Mouse (Mus musculus) limb, embryonic 14.5 days (tissue): Measurements from ENCODE around the gene Crot. TPM values are rescaled to one million over a fixed set of nuclear protein-coding genes. Genes with fewer than 3 reads are reported as not detected.

ENCODE experiments used
- ATAC-seq: fragments of 200-750 bp; cut with Nextera tagmentation; 2 replicates; pipeline ENCODE4 v1.8.0; 2017; ENCODE audit warnings: low read depth, moderate number of reproducible peaks, moderate TSS enrichment; ENCODE audit not compliant: low FRiP score
- DNase-seq: peaks from one replicate; pipeline ENCODE4 v3.0.0-alpha.2; 2015; ENCODE audit warnings: low spot score
- H3K27ac ChIP-seq: fragments of 300-500 bp; sonication (generic); replicated peaks from 2 replicates; pipeline ENCODE4 v1.5.1; 2014; ENCODE audit warnings: low read depth, mild to moderate bottlenecking, low read length, moderate library complexity, mixed read lengths
- H3K27me3 ChIP-seq: fragments of 300-500 bp; sonication (generic); 2 replicates; pipeline ENCODE4 v1.6.1; 2014; ENCODE audit warnings: low read length, mixed read lengths; ENCODE audit not compliant: control insufficient read depth, insufficient read depth
- H3K36me3 ChIP-seq: fragments of 300-500 bp; sonication (generic); 2 replicates; pipeline ENCODE4 v1.6.1; 2014; ENCODE audit warnings: mild to moderate bottlenecking, low read length, moderate library complexity, mixed read lengths; ENCODE audit not compliant: control insufficient read depth, insufficient read depth
- H3K4me1 ChIP-seq: fragments of 300-500 bp; sonication (generic); 2 replicates; pipeline ENCODE4 v1.6.1; 2014; ENCODE audit warnings: antibody characterized with exemption, low read length, mixed read lengths; ENCODE audit not compliant: control insufficient read depth, insufficient read depth
- H3K4me2 ChIP-seq: fragments of 300-500 bp; sonication (generic); replicated peaks from 2 replicates; pipeline ENCODE4 v1.6.1; 2014; ENCODE audit warnings: low read depth, mild to moderate bottlenecking, low read length, moderate library complexity; ENCODE audit not compliant: severe bottlenecking
- H3K4me3 ChIP-seq: fragments of 300-500 bp; sonication (generic); replicated peaks from 2 replicates; pipeline ENCODE4 v1.5.1; 2014; ENCODE audit warnings: low read length
- H3K9ac ChIP-seq: fragments of 300-500 bp; sonication (generic); 2 replicates; pipeline ENCODE4 v1.6.1; 2014; ENCODE audit warnings: mild to moderate bottlenecking, low read depth, low read length, moderate library complexity; ENCODE audit not compliant: severe bottlenecking
- H3K9me3 ChIP-seq: fragments of 300-500 bp; sonication (generic); 2 replicates; pipeline ENCODE4 v1.6.1; 2016; ENCODE audit warnings: low read length; ENCODE audit not compliant: control insufficient read depth
- POLR2A ChIP-seq: fragments of 200-500 bp; IDR thresholded peaks from 2 replicates; pipeline ENCODE4 v1.8.0; 2012; ENCODE audit warnings: inconsistent platforms, mild to moderate bottlenecking, moderate library complexity, borderline replicate concordance; ENCODE audit not compliant: insufficient read depth, insufficient read length; ENCODE audit errors: extremely low read depth
- WGBS: fragments of 180-500 bp; shearing (Covaris S2); extraction: QIAGEN DNeasy Blood & Tissue Kit; methylation state at CpG from one replicate; pipeline ENCODE4 v1.1.7; 2014; 5-methylcytosine and 5-hydroxymethylcytosine counted together
- polyA plus RNA-seq, 2 experiments: library from polyadenylated mRNA; depleted of rRNA in 1 of 2; stranded (reverse) in 1 of 2; unstranded in 1 of 2; fragments of >200 nt; fragmentation: Nextera tagmentation in 1 of 2; extraction: Ambion mirVana in 1 of 2; gene quantifications; 2 replicates each; pipeline versions ENCODE4 v1.2.1 to v1.2.3; 2012 to 2014

Crot gene
- 20.6 and 22.8 TPM in 2 replicates for polyA plus RNA-seq (2012; rRNA removed)
- 41.0 and 43.7 TPM in 2 replicates for polyA plus RNA-seq (2014; fragmentation: Nextera tagmentation; extraction: Ambion mirVana)

DNA sequence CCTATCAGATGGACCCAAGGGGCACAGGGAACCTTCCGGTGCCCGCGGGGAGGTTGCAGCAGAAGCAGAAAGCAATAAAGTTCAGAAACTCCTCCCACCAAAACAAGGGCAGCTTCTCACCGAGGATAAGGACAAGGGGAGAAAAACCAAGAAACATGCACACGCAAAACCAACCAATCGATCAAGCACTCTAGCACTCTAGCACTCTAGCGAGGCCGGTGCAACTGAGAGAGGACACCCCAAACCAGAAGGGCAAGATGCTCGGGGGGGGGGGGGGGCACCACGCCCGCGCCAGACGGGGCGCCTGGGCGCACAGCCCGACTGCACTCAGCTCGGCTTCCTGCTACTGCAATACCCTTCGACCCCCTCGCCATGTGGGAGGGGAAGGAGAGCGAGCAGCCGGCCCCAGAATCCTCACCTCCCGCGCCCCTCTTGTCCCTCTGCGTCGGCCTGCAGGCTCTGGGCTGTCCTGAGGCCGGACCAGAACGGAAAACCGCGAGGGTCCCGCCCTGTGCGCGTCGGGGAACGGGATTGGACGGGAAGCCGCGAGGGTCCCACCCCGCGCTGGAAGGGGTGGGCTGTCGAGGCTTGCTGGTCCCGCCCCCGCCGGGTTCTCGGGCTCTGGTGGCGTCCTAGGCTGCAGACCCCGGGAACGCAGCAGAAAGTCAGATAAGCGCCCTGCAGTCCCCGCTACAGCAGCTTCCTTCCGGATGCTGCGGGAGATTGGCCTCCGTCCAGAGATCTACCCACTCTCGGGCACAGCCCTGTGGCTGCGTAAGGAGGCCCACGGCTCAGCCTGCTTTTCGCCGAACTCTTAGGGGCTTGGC, at the start of gene Crot:
Gene Crot (minus strand): TSS at position 639 of the 827 bp plus-strand sequence.
- H3K9me3 ChIP-seq, result no peaks in the 10 kb centered on the region
- H3K4me2 ChIP-seq, result peak within 1 kb of the TSS; percentile 68
- peaks cover 6% of the 10 kb centered on the region; the same call in 1 of the 2 replicates for H3K36me3 ChIP-seq
- peak within 1 kb of the TSS; percentile 81 for H3K27ac ChIP-seq
- no peaks in the 10 kb centered on the region for H3K27me3 ChIP-seq
- DNase-seq, result peak; percentile 96
- H3K4me1 ChIP-seq, result peaks cover 7% of the 10 kb centered on the region
- ATAC-seq, result peak; percentile 99
- peak; percentile 77; the same call in 1 of the 2 replicates for TF ChIP-seq POLR2A
- peak within 1 kb of the TSS; percentile 85 for H3K9ac ChIP-seq
- peak within 1 kb of the TSS; percentile 72 for H3K4me3 ChIP-seq
- under 1% methylated on average over 37 of the region's 57 CpGs for WGBS

DNA sequence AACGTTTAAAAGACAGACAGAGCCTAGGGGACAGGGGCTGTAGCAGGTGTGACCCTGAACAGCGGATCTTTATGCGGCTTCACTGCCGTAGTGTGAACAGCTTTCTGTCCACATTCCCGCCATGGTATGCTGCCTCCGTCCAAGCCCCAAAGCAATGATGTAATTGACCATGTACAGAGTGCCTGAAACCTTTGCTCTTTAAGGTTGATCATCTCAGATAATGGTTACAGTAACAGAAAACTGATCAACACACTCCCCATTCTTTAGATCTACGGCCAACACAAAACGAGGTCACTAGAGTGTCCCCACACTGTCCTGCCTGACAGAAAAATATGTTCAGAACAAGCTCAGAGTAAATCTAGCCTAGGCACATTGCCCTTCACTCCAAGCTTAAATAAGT, 48.8 kb upstream of the Crot start:
- Histone ChIP-seq H3K36me3 (no peaks in the 10 kb centered on the region), H3K9ac (no peak overlapping the region), H3K4me3 (no peak overlapping the region), H3K4me2 (no peak overlapping the region), H3K4me1 (no peaks in the 10 kb centered on the region), H3K9me3 (no peaks in the 10 kb centered on the region), H3K27me3 (no peaks in the 10 kb centered on the region), H3K27ac (no peak overlapping the region)
- DNase-seq, result no peak
- 77% methylated on average over 8 of the region's 8 CpGs for WGBS
- no peak for TF ChIP-seq POLR2A
- ATAC-seq, result no peak

DNA sequence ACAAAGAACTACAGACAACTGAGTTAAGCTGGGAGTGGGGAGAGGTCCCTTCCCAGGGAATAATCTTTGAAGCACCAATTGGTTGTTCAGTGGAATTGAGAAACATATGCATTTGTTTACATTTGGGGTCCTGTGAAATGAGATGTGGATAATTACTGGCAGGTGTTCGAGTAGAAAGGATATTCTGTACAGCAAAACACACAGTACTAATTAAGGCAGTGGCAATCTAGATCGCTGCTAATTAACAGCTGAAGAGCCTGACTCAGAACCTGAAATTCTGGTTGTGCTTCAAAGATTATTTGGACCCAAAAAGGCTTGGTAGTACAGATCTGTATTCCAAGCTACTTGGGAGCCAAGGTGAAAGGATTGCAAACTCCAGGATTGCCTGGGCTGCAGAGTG, 47.7 kb upstream of the Crot start:
- Histone ChIP-seq H3K27me3 (no peaks in the 10 kb centered on the region), H3K27ac (no peak overlapping the region), H3K9me3 (no peaks in the 10 kb centered on the region), H3K4me1 (no peaks in the 10 kb centered on the region), H3K36me3 (no peaks in the 10 kb centered on the region), H3K4me3 (no peak overlapping the region), H3K9ac (no peak overlapping the region), H3K4me2 (no peak overlapping the region)
- WGBS, result 21% methylated on average over 2 of the region's 2 CpGs
- no peak for ATAC-seq
- TF ChIP-seq POLR2A, result no peak
- DNase-seq, result no peak

DNA sequence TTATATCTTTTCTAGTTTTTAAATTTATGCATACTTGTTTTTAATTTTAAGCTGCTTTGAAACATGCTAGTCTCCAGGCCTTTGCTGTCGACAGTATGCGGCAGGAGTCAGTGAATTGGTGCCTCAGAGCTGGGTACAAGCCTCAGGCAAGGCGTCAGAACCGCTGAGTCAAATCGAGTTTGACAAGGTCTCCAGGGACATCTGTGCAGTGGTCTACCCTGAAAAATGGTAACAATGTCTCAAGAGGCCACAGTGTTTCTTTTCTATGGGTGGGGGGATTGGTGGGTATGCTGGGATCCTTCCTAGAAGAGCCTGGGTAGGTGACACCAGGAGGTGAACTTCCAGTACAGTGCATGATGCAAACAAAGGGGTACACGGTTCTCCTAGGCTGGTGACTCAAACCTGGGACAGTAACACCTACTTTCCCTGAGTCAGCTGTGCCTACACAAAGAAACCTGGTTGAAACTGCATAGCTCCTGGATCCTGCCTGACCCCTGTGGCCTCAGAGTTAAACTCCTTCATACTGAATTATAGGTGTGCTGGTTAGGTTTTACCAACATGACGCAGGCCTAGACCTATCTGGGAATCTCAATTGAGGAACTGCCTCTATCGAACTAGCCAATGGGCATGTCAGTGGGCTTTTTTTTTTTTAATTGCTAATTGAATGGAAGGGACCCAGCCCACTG, 46.6 kb upstream of the Crot start:
- Histone ChIP-seq H3K4me3 (no peak overlapping the region), H3K9ac (no peak overlapping the region), H3K9me3 (no peaks in the 10 kb centered on the region), H3K27ac (no peak overlapping the region), H3K27me3 (no peaks in the 10 kb centered on the region), H3K4me1 (no peaks in the 10 kb centered on the region), H3K4me2 (no peak overlapping the region), H3K36me3 (no peaks in the 10 kb centered on the region)
- ATAC-seq (no peak), DNase-seq (no peak)
- 78% methylated on average over 8 of the region's 8 CpGs for WGBS
- no peak for TF ChIP-seq POLR2A

DNA sequence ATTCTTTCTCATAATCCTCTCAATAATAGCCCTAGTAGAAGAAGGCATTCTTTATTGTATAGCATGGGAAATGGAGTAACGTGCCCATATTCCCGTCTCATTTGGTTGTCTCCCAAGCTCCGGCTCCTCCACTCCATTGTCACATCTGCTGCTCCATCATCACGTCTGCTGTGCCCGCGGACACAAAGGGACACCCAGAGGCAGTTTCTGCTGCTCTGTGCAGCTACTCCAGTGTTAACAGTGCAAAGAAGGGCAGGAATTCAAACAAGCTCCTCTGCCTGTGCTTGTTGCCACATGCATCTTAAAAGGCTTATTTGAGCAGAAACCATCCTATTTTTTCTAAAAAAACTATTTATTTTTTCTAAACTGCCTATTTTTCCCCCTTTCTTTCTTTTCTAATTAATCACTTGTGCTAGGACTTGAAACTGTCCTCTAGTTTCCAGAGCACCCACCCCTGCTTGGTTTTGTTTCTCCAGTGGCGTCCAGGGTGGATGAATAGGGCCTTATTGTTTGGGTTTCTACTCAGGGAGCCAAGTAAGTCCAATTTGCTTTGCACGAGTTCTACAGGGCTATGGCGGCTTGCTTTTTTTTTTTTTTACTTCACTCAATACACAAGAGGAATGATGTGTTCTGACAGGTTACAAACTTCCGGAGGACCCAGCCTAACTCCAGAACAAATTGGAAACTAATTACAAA, 45.7 kb upstream of the Crot start:
- ATAC-seq, result no peak
- WGBS, result 75% methylated on average over 10 of the region's 10 CpGs
- H3K9ac ChIP-seq, result no peak overlapping the region
- DNase-seq, result no peak
- no peaks in the 10 kb centered on the region for H3K36me3 ChIP-seq
- H3K27me3 ChIP-seq, result no peaks in the 10 kb centered on the region
- no peak overlapping the region for H3K4me3 ChIP-seq
- no peak overlapping the region for H3K4me2 ChIP-seq
- no peak overlapping the region for H3K27ac ChIP-seq
- no peak for TF ChIP-seq POLR2A
- H3K9me3 ChIP-seq, result no peaks in the 10 kb centered on the region
- H3K4me1 ChIP-seq, result no peaks in the 10 kb centered on the region
